Mouse (Mus musculus): ENCODE results near the gene Klf6. TPM values are rescaled to one million over a fixed set of nuclear protein-coding genes. Genes with fewer than 3 reads are reported as not detected.

Gene Klf6
- total and polyA plus RNA-seq, 3 experiments: 6.6 to 21.0 (median 15.8) TPM

GRCm38 (mm10) chr13:5847736-5848135 lies 13.5 kb upstream of the Klf6 start:
- dilution Hi-C loops (cut with MboI; ENCODE audit: extremely low pct_ligation_motif_present, extremely low pct_unique_long_range_greater_than_20kb, low sequenced_read_pairs) (no loop called here), in situ Hi-C loops (cut with MboI; ENCODE audit: low pct_ligation_motif_present, low pct_unique_long_range_greater_than_20kb, low sequenced_read_pairs) (loop anchor here (10.0 kb wide), 1 partner anchor 63 kb away; no protein-coding TSS in a partner anchor)
- Histone ChIP-seq H3K27ac (ENCODE audit: insufficient read depth, low read depth) (no peak overlapping the region), H3K36me3 (replicated peaks in 1 of 2; ENCODE audit: control insufficient read depth in 1 of 2, insufficient read depth in 1 of 2, low read length in 1 of 2) (no peaks in the 10 kb centered on the region), H3K4me3 (replicated peaks in 1 of 3; ENCODE audit: low read depth in 2 of 3, low read length in 2 of 3, poor library complexity in 1 of 3) (no peak overlapping the region), H3K9me3 (replicated peaks; ENCODE audit: low read length) (no peaks in the 10 kb centered on the region), H3K4me1 (ENCODE audit: control insufficient read depth in 1 of 2, insufficient read depth in 2 of 2) (peaks cover 8 to 23% of the 10 kb centered on the region in 2 experiments; a peak in 3 of 4 replicates), H3K79me2 (replicated peaks; ENCODE audit: control insufficient read depth, extremely low read depth, insufficient read depth, poor library complexity, severe bottlenecking) (no peaks in the 10 kb centered on the region), H3K9ac (ENCODE audit: insufficient read depth, low read depth) (no peak overlapping the region), H3K27me3 (replicated peaks) (no peaks in the 10 kb centered on the region), H3K4me2 (ENCODE audit: insufficient read depth, low read depth, poor library complexity, severe bottlenecking) (no peak overlapping the region)
- no peak for DNase-seq (ENCODE audit: extremely low read depth)
- no peak for TF ChIP-seq USF1 (IDR thresholded peaks at IDR 0.05; ENCODE audit: low read depth, low read length)
- TF ChIP-seq MEF2A (IDR thresholded peaks at IDR 0.05; ENCODE audit: borderline replicate concordance, low read depth, low read length): no peak
- TF ChIP-seq SMC3 (IDR thresholded peaks at IDR 0.05; ENCODE audit: low read depth, low read length): no peak
- no peak for TF ChIP-seq MAFK (IDR thresholded peaks at IDR 0.05; ENCODE audit: insufficient replicate concordance, low read length)
- TF ChIP-seq ETS1 (conservative IDR thresholded peaks at IDR 0.05; ENCODE audit: low read depth, low read length): no peak
- TF ChIP-seq POLR2AphosphoS2 (IDR thresholded peaks at IDR 0.05; ENCODE audit: low read depth, low read length): no peak
- TF ChIP-seq NRF1 (IDR thresholded peaks at IDR 0.05; ENCODE audit: low read depth, low read length): no peak
- no peak for TF ChIP-seq ZC3H11A (IDR thresholded peaks at IDR 0.05; ENCODE audit: low read depth, low read length)
- no peak for TF ChIP-seq MYC (IDR thresholded peaks at IDR 0.05; ENCODE audit: low read depth, low read length)
- TF ChIP-seq USF2 (conservative IDR thresholded peaks at IDR 0.05; ENCODE audit: low read depth, low read length): no peak
- TF ChIP-seq JUN (IDR thresholded peaks at IDR 0.05; ENCODE audit: insufficient read depth, low read depth, low read length): no peak
- no peak for TF ChIP-seq E2F4 (IDR thresholded peaks at IDR 0.05; ENCODE audit: insufficient replicate concordance, low read depth, low read length)
- TF ChIP-seq HCFC1 (IDR thresholded peaks at IDR 0.05; ENCODE audit: low read depth, low read length): no peak

- peaks cover 7 to 17% of the 10 kb centered on the region in 2 experiments; a peak in 3 of 4 replicates for H3K4me1 ChIP-seq (ENCODE audit: control insufficient read depth in 1 of 2, insufficient read depth in 2 of 2)
- H3K27ac ChIP-seq (ENCODE audit: insufficient read depth, low read depth): peak overlapping the region; percentile 38
- H3K9ac ChIP-seq (ENCODE audit: insufficient read depth, low read depth): peak overlapping the region; percentile 79
- H3K27me3 ChIP-seq (replicated peaks): no peaks in the 10 kb centered on the region
- peak overlapping the region; percentile 60 to 69 (median 67) for H3K4me3 ChIP-seq (replicated peaks in 1 of 3; ENCODE audit: low read depth in 2 of 3, low read length in 2 of 3, poor library complexity in 1 of 3)
- in situ Hi-C loops (cut with MboI; ENCODE audit: low pct_ligation_motif_present, low pct_unique_long_range_greater_than_20kb, low sequenced_read_pairs): loop anchor here (10.0 to 25.0 kb wide), 2 partner anchors 614 to 777 kb away; partner anchors contain the start of gene Pfkp
- H3K79me2 ChIP-seq (replicated peaks; ENCODE audit: control insufficient read depth, extremely low read depth, insufficient read depth, poor library complexity, severe bottlenecking): peaks cover 33% of the 10 kb centered on the region
- DNase-seq (ENCODE audit: extremely low read depth): peak; percentile 61
- peak overlapping the region; percentile 35 for H3K4me2 ChIP-seq (ENCODE audit: insufficient read depth, low read depth, poor library complexity, severe bottlenecking)
- dilution Hi-C loops (cut with MboI; ENCODE audit: extremely low pct_ligation_motif_present, extremely low pct_unique_long_range_greater_than_20kb, low sequenced_read_pairs): no loop called here
- peaks cover 9 to 10% of the 10 kb centered on the region in 2 experiments for H3K36me3 ChIP-seq (replicated peaks in 1 of 2; ENCODE audit: control insufficient read depth in 1 of 2, insufficient read depth in 1 of 2, low read length in 1 of 2)
- no peaks in the 10 kb centered on the region for H3K9me3 ChIP-seq (replicated peaks; ENCODE audit: low read length)
- peak; percentile 99; the same call in 1 of the 2 replicates for TF ChIP-seq NELFE (IDR thresholded peaks at IDR 0.05; ENCODE audit: low read depth, low read length)
- TF ChIP-seq ZC3H11A (IDR thresholded peaks at IDR 0.05; ENCODE audit: low read depth, low read length): no peak
- TF ChIP-seq MAFK (IDR thresholded peaks at IDR 0.05; ENCODE audit: insufficient replicate concordance, low read length): no peak
- peak in 1 of 2 experiments; percentile 52; a peak in 2 of 4 replicates for TF ChIP-seq CTCF (conservative IDR thresholded peaks at IDR 0.05 in 1 of 2, IDR thresholded peaks at IDR 0.05 in 1 of 2; ENCODE audit: low read depth in 2 of 2, low read length in 2 of 2)
- no peak; the same call in 1 of the 2 replicates for TF ChIP-seq POLR2AphosphoS2 (IDR thresholded peaks at IDR 0.05; ENCODE audit: low read depth, low read length)
- no peak for TF ChIP-seq KAT2A (IDR thresholded peaks at IDR 0.05; ENCODE audit: insufficient replicate concordance, low read length)
- TF ChIP-seq MAZ (IDR thresholded peaks at IDR 0.05; ENCODE audit: low read depth, low read length): no peak; the same call in 1 of the 2 replicates
- TF ChIP-seq ZMIZ1 (IDR thresholded peaks at IDR 0.05; ENCODE audit: low read depth, low read length): no peak
- TF ChIP-seq IRF4 (IDR thresholded peaks at IDR 0.05; ENCODE audit: low read depth, low read length): peak; percentile 37; the same call in 1 of the 2 replicates
- TF ChIP-seq RAD21 (IDR thresholded peaks at IDR 0.05; ENCODE audit: low read depth, low read length): peak; percentile 37
- no peak for TF ChIP-seq TCF12 (IDR thresholded peaks at IDR 0.05; ENCODE audit: low read depth, low read length)
- no peak for TF ChIP-seq USF2 (conservative IDR thresholded peaks at IDR 0.05; ENCODE audit: low read depth, low read length)
- no peak for TF ChIP-seq MAX (IDR thresholded peaks at IDR 0.05; ENCODE audit: low read length)
- TF ChIP-seq ZNF384 (IDR thresholded peaks at IDR 0.05; ENCODE audit: low read depth, low read length): no peak
- TF ChIP-seq UBTF (IDR thresholded peaks at IDR 0.05; ENCODE audit: low read depth, low read length): peak; percentile 71; the same call in 1 of the 2 replicates
- TF ChIP-seq ETS1 (conservative IDR thresholded peaks at IDR 0.05; ENCODE audit: low read depth, low read length): no peak; the same call in 1 of the 2 replicates
- no peak for TF ChIP-seq EP300 (IDR thresholded peaks at IDR 0.05; ENCODE audit: low read length)
- peak; percentile 45; the same call in 1 of the 2 replicates for TF ChIP-seq RCOR1 (conservative IDR thresholded peaks at IDR 0.05; ENCODE audit: low read depth, low read length)
- TF ChIP-seq ELF1 (IDR thresholded peaks at IDR 0.05; ENCODE audit: low read depth, low read length): no peak
- no peak for TF ChIP-seq NRF1 (IDR thresholded peaks at IDR 0.05; ENCODE audit: low read depth, low read length)
- TF ChIP-seq TBP (conservative IDR thresholded peaks at IDR 0.05; ENCODE audit: low read depth, low read length): no peak
- TF ChIP-seq MXI1 (IDR thresholded peaks at IDR 0.05; ENCODE audit: low read depth, low read length): peak; percentile 24; the same call in 1 of the 2 replicates
- no peak for TF ChIP-seq ZKSCAN1 (IDR thresholded peaks at IDR 0.05; ENCODE audit: borderline replicate concordance, low read depth, low read length)
Observed at GRCm38 (mm10) chr13:5860651-5861156, 578 bp upstream of the Klf6 start.
